Mouse (Mus musculus): ENCODE results near the gene Kank3. TPM values are rescaled to one million over a fixed set of nuclear protein-coding genes. Genes with fewer than 3 reads are reported as not detected.

Kank3 gene
- total RNA-seq, 2 experiments from 2014 or later: 96.9 to 104 TPM

GRCm38 (mm10) chr17:33829561-33829960, 19.2 kb downstream of the Kank3 start:
- DNase-seq: no peak
- intact Hi-C loops (cut with DNase I): no loop called here

GRCm38 (mm10) chr17:33842966-33843795, 32.9 kb downstream of the Kank3 start, which contains the start of gene Cd320:
Gene Cd320 (plus strand): TSS chr17:33843091.
- DNase-seq: peak; percentile 93 to 94
- intact Hi-C loops (cut with DNase I): no loop called here

- intact Hi-C loops (cut with DNase I): no loop called here
- DNase-seq: no peak
Observed at GRCm38 (mm10) chr17:33844196-33844595, 33.9 kb downstream of the Kank3 start.

GRCm38 (mm10) chr17:33848139-33848538, 37.8 kb downstream of the Kank3 start:
- intact Hi-C loops (cut with DNase I): no loop called here

GRCm38 (mm10) chr17:33851331-33851730, 41.0 kb downstream of the Kank3 start:
- DNase-seq: no peak
- intact Hi-C loops (cut with DNase I): no loop called here

More at GRCm38 (mm10) chr17:33848139-33848538, 37.8 kb downstream of the Kank3 start:
- DNase-seq: no peak

GRCm38 (mm10) chr17:33857816-33858215, 47.5 kb downstream of the Kank3 start:
- no peak for DNase-seq
- intact Hi-C loops (cut with DNase I): no loop called here

- intact Hi-C loops (cut with DNase I): no loop called here
- DNase-seq: peak; percentile 28 to 59
Observed at GRCm38 (mm10) chr17:33865330-33866030, 55.2 kb downstream of the Kank3 start.

Other genes with a start within 250 kb of the Kank3 start
- gene Zfp414, start 181.4 kb upstream of the Kank3 start, total RNA-seq (2021): 10 to 100 TPM; 12.8 to 15.5 TPM
- under 1 TPM; 0.24 to 0.39 TPM for gene Pram1, start 172.5 kb upstream of the Kank3 start, total RNA-seq (2021)
- 100 to 1,000 TPM; 101 to 111 TPM for gene Hnrnpm, start 123.7 kb upstream of the Kank3 start, total RNA-seq (2021)
- gene March2, start 91.8 kb upstream of the Kank3 start, total RNA-seq (2021): 100 to 1,000 TPM; 160 to 167 TPM
- gene Rab11b, start 50.0 kb upstream of the Kank3 start, total RNA-seq (2021): 100 to 1,000 TPM; 271 to 275 TPM
- 10 to 100 TPM; 20.5 to 31.6 TPM for gene Angptl4, start 28.7 kb upstream of the Kank3 start, total RNA-seq (2021)
- 100 to 1,000 TPM; 736 to 815 TPM for gene Rps28, start 14.0 kb downstream of the Kank3 start, total RNA-seq (2021)
- gene Ndufa7, start 14.1 kb downstream of the Kank3 start, total RNA-seq (2021): 100 to 1,000 TPM; 544 to 555 TPM
- 10 to 100 TPM; 25.0 to 26.6 TPM for gene Cd320, start 32.6 kb downstream of the Kank3 start, total RNA-seq (2021)
- not detected for gene Gm7029, start 63.3 kb downstream of the Kank3 start, total RNA-seq (2021)
- gene Kifc1, start 80.1 kb downstream of the Kank3 start, total RNA-seq (2021): 1 to 10 TPM; 4.1 to 5.8 TPM
- not detected for gene Platr17, start 94.6 kb downstream of the Kank3 start, total RNA-seq (2021)
- 10 to 100 TPM; 11.3 to 13.7 TPM for gene Daxx, start 98.9 kb downstream of the Kank3 start, total RNA-seq (2021)
- 100 to 1,000 TPM in 1 of 2 experiments, 10 to 100 TPM in 1; 92.8 to 100 TPM for gene Tapbp, start 105.4 kb downstream of the Kank3 start, total RNA-seq (2021)
- 10 to 100 TPM; 16.8 to 20.3 TPM for gene Zbtb22, start 105.4 kb downstream of the Kank3 start, total RNA-seq (2021)
- gene Rgl2, start 119.0 kb downstream of the Kank3 start, total RNA-seq (2021): 10 to 100 TPM; 54.7 to 58.6 TPM
- 10 to 100 TPM; 62.7 to 73.7 TPM for gene Pfdn6, start 129.8 kb downstream of the Kank3 start, total RNA-seq (2021)
- gene Wdr46, start 130.1 kb downstream of the Kank3 start, total RNA-seq (2021): 10 to 100 TPM; 10.4 to 11.5 TPM
- gene B3galt4, start 141.0 kb downstream of the Kank3 start, total RNA-seq (2021): 1 to 10 TPM; 2.2 to 2.9 TPM
- 10 to 100 TPM; 35.0 to 37.8 TPM for gene Vps52, start 145.3 kb downstream of the Kank3 start, total RNA-seq (2021)
- 100 to 1,000 TPM; 417 to 479 TPM for gene Rps18, start 145.5 kb downstream of the Kank3 start, total RNA-seq (2021)
- gene H2-K1, start 189.8 kb downstream of the Kank3 start, total RNA-seq (2021): 10 to 100 TPM; 56.5 to 61.2 TPM
- 10 to 100 TPM; 12.2 to 14.6 TPM for gene Ring1, start 214.2 kb downstream of the Kank3 start, total RNA-seq (2021)
- 10 to 100 TPM; 80.6 to 88.2 TPM for gene H2-Ke6, start 217.5 kb downstream of the Kank3 start, total RNA-seq (2021)
- 10 to 100 TPM; 63.2 to 63.3 TPM for gene Slc39a7, start 221.2 kb downstream of the Kank3 start, total RNA-seq (2021)
- gene Rxrb, start 221.3 kb downstream of the Kank3 start, total RNA-seq (2021): 10 to 100 TPM; 41.9 to 44.7 TPM
- gene Col11a2, start 228.9 kb downstream of the Kank3 start, total RNA-seq (2021): 1 to 10 TPM; 1.5 to 2.7 TPM